Mouse (Mus musculus): Measurements from ENCODE around the gene Kcnj1.

The Kcnj1 gene

DNA sequence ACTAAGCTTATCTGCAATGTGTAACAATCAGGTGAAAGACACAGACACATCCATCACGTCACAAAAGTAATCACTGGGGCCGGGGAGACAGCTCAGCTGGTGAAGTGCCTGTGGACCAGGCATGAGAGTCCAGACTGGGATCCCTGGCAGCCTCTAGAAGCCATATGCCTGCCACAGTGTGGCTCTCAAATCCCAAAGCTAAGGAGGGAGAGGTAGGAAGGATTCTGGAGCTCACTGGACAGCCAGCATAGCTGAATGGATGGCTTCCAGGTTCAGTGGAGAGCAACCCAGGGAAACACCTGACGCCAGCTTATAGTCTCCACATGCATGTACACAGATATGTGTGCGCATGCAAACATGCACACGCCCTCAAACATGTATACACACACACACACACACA, 76.5 kb downstream of the Kcnj1 start:
- DNase-seq (ENCODE audit: low read depth, low spot score): no peak
